17 mouse cellular contexts compared by ENCODE assay signal in genomic region chr8:57567998-57568397, GRCm38 (mm10).
"Had no signal": no experiment of that assay in that cellular context is flagged by ENCODE, and none has a peak within 500 bp of the region (broad histone marks: within the 10 kb centered on the region; RNA-seq: fewer than 3 reads in every experiment).

No protein-coding gene starts in this region.

- H3K27me3 ChIP-seq: midbrain, embryonic 12.5 days; neural tube, embryonic 12.5 days; neural tube, embryonic 15.5 days had no signal

- H3K4me3 ChIP-seq: midbrain, embryonic 10.5 days; midbrain, embryonic 12.5 days; myocyte; neural tube, embryonic 12.5 days; neural tube, embryonic 15.5 days had no signal

- H3K9me3 ChIP-seq: midbrain, embryonic 10.5 days; midbrain, embryonic 12.5 days; neural tube, embryonic 12.5 days; neural tube, embryonic 15.5 days had no signal

- H3K36me3 ChIP-seq: midbrain, embryonic 12.5 days; neural tube, embryonic 12.5 days; neural tube, embryonic 15.5 days had no signal

- H3K9ac ChIP-seq: lung, embryonic 14.5 days; midbrain, embryonic 12.5 days; neural tube, embryonic 12.5 days; neural tube, embryonic 15.5 days had no signal

- H3K27ac ChIP-seq: midbrain, embryonic 10.5 days; midbrain, embryonic 12.5 days; neural tube, embryonic 12.5 days; neural tube, embryonic 15.5 days had no signal

- DNase-seq: lung, adult 18-20 months; lung, embryonic 14.5 days; lung, postnatal 10 days; lung, postnatal 4 days; retina, postnatal 1 day; right cerebral cortex, adult 18-20 months; right cerebral cortex, postnatal 25 days; right cerebral cortex, postnatal 4 days; spleen, adult 18-20 months; thymus, adult 18-20 months; thymus, postnatal 14 days; thymus, postnatal 36 days had no signal

- H3K4me2 ChIP-seq: lung, embryonic 14.5 days; midbrain, embryonic 12.5 days; neural tube, embryonic 12.5 days; neural tube, embryonic 15.5 days had no signal
